Mouse (Mus musculus) ovary, adult 18-20 months (tissue): ENCODE measurements around the gene Cyp27a1.

Experiments
- DNase-seq: peaks from one replicate; pipeline ENCODE4 v3.0.0; 2022; ENCODE audit warnings: low spot score, mixed read lengths

Gene Cyp27a1

GRCm38 (mm10) chr1:74713099-74713858, at the start of gene Cyp27a1:
TSS of gene Cyp27a1 (plus strand) at chr1:74713574.
- peak; percentile 50 for DNase-seq

- DNase-seq: no peak
Measured at GRCm38 (mm10) chr1:74665153-74665552, 48.2 kb upstream of the Cyp27a1 start.

GRCm38 (mm10) chr1:74668371-74668770, 45.0 kb upstream of the Cyp27a1 start:
- no peak for DNase-seq

GRCm38 (mm10) chr1:74672731-74673130, 40.6 kb upstream of the Cyp27a1 start:
- DNase-seq: no peak

GRCm38 (mm10) chr1:74676863-74677262, 36.5 kb upstream of the Cyp27a1 start:
- DNase-seq: no peak

- no peak for DNase-seq
Measured at GRCm38 (mm10) chr1:74677843-74678242, 35.5 kb upstream of the Cyp27a1 start.

GRCm38 (mm10) chr1:74687131-74687530, 26.2 kb upstream of the Cyp27a1 start:
- DNase-seq: no peak

- no peak for DNase-seq
Measured at GRCm38 (mm10) chr1:74693891-74694583, 19.3 kb upstream of the Cyp27a1 start.

GRCm38 (mm10) chr1:74695836-74696235, 17.5 kb upstream of the Cyp27a1 start:
- no peak for DNase-seq

GRCm38 (mm10) chr1:74697416-74697815, 16.0 kb upstream of the Cyp27a1 start:
- no peak for DNase-seq

- no peak for DNase-seq
Measured at GRCm38 (mm10) chr1:74698353-74698752, 15.0 kb upstream of the Cyp27a1 start.

GRCm38 (mm10) chr1:74698791-74699190, 14.6 kb upstream of the Cyp27a1 start:
- DNase-seq: no peak

- DNase-seq: no peak
Measured at GRCm38 (mm10) chr1:74702142-74702553, 11.2 kb upstream of the Cyp27a1 start.

GRCm38 (mm10) chr1:74704156-74704555, 9.2 kb upstream of the Cyp27a1 start:
- DNase-seq: no peak

GRCm38 (mm10) chr1:74705016-74705415, 8.4 kb upstream of the Cyp27a1 start:
- no peak for DNase-seq

- no peak for DNase-seq
Measured at GRCm38 (mm10) chr1:74709566-74709965, 3.8 kb upstream of the Cyp27a1 start.

GRCm38 (mm10) chr1:74712046-74712445, 1.3 kb upstream of the Cyp27a1 start:
- DNase-seq: no peak

GRCm38 (mm10) chr1:74712461-74713098, 794 bp upstream of the Cyp27a1 start:
- no peak for DNase-seq

- no peak for DNase-seq
Measured at GRCm38 (mm10) chr1:74713859-74714730, 721 bp downstream of the Cyp27a1 start.

GRCm38 (mm10) chr1:74714967-74715366, 1.6 kb downstream of the Cyp27a1 start:
- no peak for DNase-seq

- DNase-seq: no peak
Measured at GRCm38 (mm10) chr1:74715468-74715867, 2.1 kb downstream of the Cyp27a1 start.

GRCm38 (mm10) chr1:74715886-74716285, 2.5 kb downstream of the Cyp27a1 start:
- DNase-seq: no peak
